Mouse (Mus musculus): ENCODE data around the gene Olfr1366. TPM values are rescaled to one million over a fixed set of nuclear protein-coding genes. Genes with fewer than 3 reads are reported as not detected.
"Not testable (repeated sequence)": the region's sequence is repeated elsewhere in the genome, so short reads cannot be mapped to it uniquely, and the experiment has no call there.

Olfr1366 gene
- 0.06 and 0.10 TPM in 2 replicates for polyA plus RNA-seq (2016; fragmentation: Nextera tagmentation; extraction: Ambion mirVana)

GRCm38 (mm10) chr13:21542708-21543107 lies at the start of gene Olfr1366:
Olfr1366 (minus strand) TSS chr13:21542808.
- Histone ChIP-seq H3K4me2 (no peak within 1 kb of the TSS), H3K27ac (ENCODE audit: poor library complexity, severe bottlenecking) (no peak within 1 kb of the TSS), H3K4me3 (no peak within 1 kb of the TSS), H3K4me1 (replicated peaks) (no peaks in the 10 kb centered on the region), H3K36me3 (no peaks in the 10 kb centered on the region), H3K27me3 (replicated peaks) (0 out of 2 replicates have a peak, but pooled peaks cover 4% of the 10 kb centered on the region), H3K9ac (no peak within 1 kb of the TSS), H3K9me3 (replicated peaks) (no peaks in the 10 kb centered on the region)
- WGBS: 55% methylated on average over 1 of the region's 1 CpGs
- no peak for ATAC-seq (ENCODE audit: insufficient number of reproducible peaks, low FRiP score)

DNA sequence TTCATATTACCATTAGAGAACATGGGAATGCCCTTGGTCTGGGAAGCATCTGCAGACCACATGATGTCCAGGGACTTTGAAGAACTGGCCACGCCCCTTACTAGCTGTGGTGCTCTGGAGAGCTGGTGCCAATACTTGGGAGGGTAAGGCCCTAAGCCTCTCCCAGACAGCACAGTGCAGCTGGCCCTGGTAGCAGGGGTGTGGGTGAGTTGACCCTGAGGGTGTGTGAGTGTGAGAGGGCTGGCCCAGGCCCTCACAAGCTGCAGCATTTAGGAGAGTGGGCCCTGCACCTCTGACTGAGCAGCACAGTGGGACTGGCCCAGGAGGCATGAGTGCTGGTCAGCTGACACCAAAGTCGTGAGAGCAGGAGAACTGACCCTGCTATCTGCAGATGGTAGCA lies 49.0 kb upstream of the Olfr1366 start:
- Histone ChIP-seq H3K4me2 (no peak overlapping the region), H3K9ac (no peak overlapping the region), H3K36me3 (no peaks in the 10 kb centered on the region), H3K4me3 (no peak overlapping the region), H3K27ac (ENCODE audit: poor library complexity, severe bottlenecking) (no peak overlapping the region), H3K27me3 (replicated peaks) (no peaks in the 10 kb centered on the region), H3K4me1 (replicated peaks) (no peaks in the 10 kb centered on the region), H3K9me3 (replicated peaks) (no peaks in the 10 kb centered on the region)
- 0 out of 2 replicates have a peak, but pooled peaks have one; percentile 9 for ATAC-seq (ENCODE audit: insufficient number of reproducible peaks, low FRiP score)
- WGBS: 49% methylated on average over 2 of the region's 2 CpGs

GRCm38 (mm10) chr13:21581659-21582058 lies 39.1 kb upstream of the Olfr1366 start, which contains the start of gene Olfr1364:
Olfr1364 (minus strand) TSS chr13:21581759.
- H3K27ac ChIP-seq (ENCODE audit: poor library complexity, severe bottlenecking): no peak within 1 kb of the TSS
- ATAC-seq (ENCODE audit: insufficient number of reproducible peaks, low FRiP score): no peak
- WGBS: 79% methylated on average over 2 of the region's 2 CpGs

DNA sequence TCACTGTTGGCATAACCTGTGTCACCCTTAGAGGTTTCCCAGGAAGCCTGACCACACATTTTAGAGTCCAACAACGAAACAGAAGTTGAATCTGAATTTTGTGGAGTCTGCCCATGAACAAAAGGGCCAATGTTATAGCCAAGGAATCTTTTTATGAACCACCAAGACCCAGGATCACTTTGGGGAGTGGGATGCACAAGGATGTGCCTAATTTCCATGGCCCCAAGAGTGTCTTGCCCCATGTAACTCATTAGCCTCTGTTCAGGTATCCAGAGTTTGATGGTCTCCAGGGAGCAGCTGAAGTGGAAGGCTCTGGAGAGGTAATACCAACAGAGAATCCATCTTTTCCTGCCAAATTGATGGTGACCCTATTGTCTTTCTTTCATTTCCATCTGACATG lies 17.2 kb upstream of the Olfr1366 start, which contains the start of gene Olfr1535:
TSS of gene Olfr1535 (minus strand) at position 101 of the 400 bp plus-strand sequence.
- Histone ChIP-seq H3K9me3 (replicated peaks) (no peaks in the 10 kb centered on the region), H3K27me3 (replicated peaks) (no peaks in the 10 kb centered on the region), H3K4me1 (replicated peaks) (no peaks in the 10 kb centered on the region), H3K9ac (no peak within 1 kb of the TSS), H3K4me3 (no peak within 1 kb of the TSS), H3K36me3 (no peaks in the 10 kb centered on the region), H3K27ac (ENCODE audit: poor library complexity, severe bottlenecking) (no peak within 1 kb of the TSS), H3K4me2 (no peak within 1 kb of the TSS)
- no peak for ATAC-seq (ENCODE audit: insufficient number of reproducible peaks, low FRiP score)
- WGBS: 43% methylated on average over 1 of the region's 1 CpGs

More at GRCm38 (mm10) chr13:21581659-21582058, 39.1 kb upstream of the Olfr1366 start, which contains the start of gene Olfr1364:
- H3K36me3 ChIP-seq: no peaks in the 10 kb centered on the region
- H3K27me3 ChIP-seq (replicated peaks): no peaks in the 10 kb centered on the region
- no peak within 1 kb of the TSS for H3K4me3 ChIP-seq
- H3K4me1 ChIP-seq (replicated peaks): no peaks in the 10 kb centered on the region
- H3K4me2 ChIP-seq: no peak within 1 kb of the TSS
- H3K9me3 ChIP-seq (replicated peaks): no peaks in the 10 kb centered on the region
- no peak within 1 kb of the TSS for H3K9ac ChIP-seq

GRCm38 (mm10) chr13:21550416-21551110 lies 8.0 kb upstream of the Olfr1366 start:
- Histone ChIP-seq H3K27ac (ENCODE audit: poor library complexity, severe bottlenecking) (no peak overlapping the region), H3K4me1 (replicated peaks) (no peaks in the 10 kb centered on the region), H3K9ac (no peak overlapping the region), H3K9me3 (replicated peaks) (no peaks in the 10 kb centered on the region), H3K4me3 (no peak overlapping the region), H3K4me2 (no peak overlapping the region), H3K36me3 (no peaks in the 10 kb centered on the region), H3K27me3 (replicated peaks) (no peaks in the 10 kb centered on the region)
- 49% methylated on average over 3 of the region's 3 CpGs for WGBS
- ATAC-seq (ENCODE audit: insufficient number of reproducible peaks, low FRiP score): no peak

DNA sequence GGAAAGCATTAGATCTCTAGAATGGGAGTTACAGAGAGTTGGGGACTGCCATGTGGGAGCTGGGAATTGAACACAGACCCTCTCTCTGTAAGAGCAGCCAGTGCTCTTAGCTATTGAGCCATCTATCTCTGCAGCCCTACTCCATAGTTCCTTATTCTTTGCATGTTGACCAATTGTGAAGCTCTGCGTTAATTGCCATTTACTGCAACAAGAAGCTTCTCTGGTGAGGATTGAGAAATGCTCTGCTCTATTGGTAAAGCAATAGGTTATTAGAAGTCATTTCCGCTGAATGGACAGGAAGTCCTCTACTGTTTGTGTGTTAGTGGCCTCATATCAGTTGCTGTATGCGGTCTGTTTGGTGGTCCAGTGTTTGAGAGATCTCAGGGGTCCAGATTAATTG lies 6.9 kb upstream of the Olfr1366 start:
- WGBS: 78% methylated on average over 3 of the region's 3 CpGs
- H3K4me1 ChIP-seq (replicated peaks): no peaks in the 10 kb centered on the region
- no peak overlapping the region for H3K27ac ChIP-seq (ENCODE audit: poor library complexity, severe bottlenecking)
- no peaks in the 10 kb centered on the region for H3K36me3 ChIP-seq
- H3K27me3 ChIP-seq (replicated peaks): no peaks in the 10 kb centered on the region
- H3K9me3 ChIP-seq (replicated peaks): no peaks in the 10 kb centered on the region
- H3K4me2 ChIP-seq: no peak overlapping the region
- H3K4me3 ChIP-seq: no peak overlapping the region
- H3K9ac ChIP-seq: no peak overlapping the region
- ATAC-seq (ENCODE audit: insufficient number of reproducible peaks, low FRiP score): no peak

DNA sequence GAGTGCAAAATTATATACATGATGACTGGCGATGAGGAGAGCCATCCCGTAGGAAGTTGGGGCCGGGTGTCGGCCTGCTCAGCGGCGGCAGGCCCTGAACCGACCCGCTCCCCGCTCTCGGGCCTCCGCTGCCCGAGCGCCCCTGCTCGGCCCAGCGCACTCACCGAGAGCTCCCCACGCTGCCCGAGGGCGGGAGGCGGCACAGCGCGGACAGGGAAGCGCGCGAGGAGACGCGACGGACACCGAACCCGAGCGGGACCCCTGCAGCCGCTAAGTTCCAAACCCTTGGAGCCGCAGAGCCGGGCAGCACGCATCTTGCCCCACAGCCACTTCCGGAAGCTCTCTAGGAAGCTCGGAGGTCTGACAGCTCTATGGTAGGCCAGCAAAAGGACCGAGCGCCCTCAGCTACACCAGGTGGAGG lies 11.8 kb downstream of the Olfr1366 start, which contains the start of gene Zkscan8:
TSS of gene Zkscan8 (minus strand) at position 340 of the 421 bp plus-strand sequence.
- Histone ChIP-seq H3K9me3 (replicated peaks) (no peaks in the 10 kb centered on the region), H3K4me2 (peak within 1 kb of the TSS; percentile 69), H3K27me3 (replicated peaks) (no peaks in the 10 kb centered on the region), H3K36me3 (peaks cover 9% of the 10 kb centered on the region), H3K4me1 (replicated peaks) (peaks cover 4% of the 10 kb centered on the region; the same call in 1 of the 2 replicates), H3K4me3 (peak within 1 kb of the TSS; percentile 84), H3K27ac (ENCODE audit: poor library complexity, severe bottlenecking) (peak within 1 kb of the TSS; percentile 88), H3K9ac (peak within 1 kb of the TSS; percentile 94)
- ATAC-seq (ENCODE audit: insufficient number of reproducible peaks, low FRiP score): peak; percentile 93
- WGBS: under 1% methylated on average over 39 of the region's 39 CpGs

GRCm38 (mm10) chr13:21530136-21530535 lies 12.5 kb downstream of the Olfr1366 start:
- no peaks in the 10 kb centered on the region for H3K9me3 ChIP-seq (replicated peaks)
- H3K4me1 ChIP-seq (replicated peaks): peaks cover 4% of the 10 kb centered on the region; the same call in 1 of the 2 replicates
- H3K36me3 ChIP-seq: peaks cover 14% of the 10 kb centered on the region
- no peaks in the 10 kb centered on the region for H3K27me3 ChIP-seq (replicated peaks)
- WGBS: 47% methylated on average over 7 of the region's 7 CpGs
- H3K9ac ChIP-seq: no peak overlapping the region
- ATAC-seq (ENCODE audit: insufficient number of reproducible peaks, low FRiP score): no peak
- H3K4me2 ChIP-seq: peak overlapping the region; percentile 57
- H3K4me3 ChIP-seq: peak overlapping the region; percentile 38
- H3K27ac ChIP-seq (ENCODE audit: poor library complexity, severe bottlenecking): no peak overlapping the region

GRCm38 (mm10) chr13:21506221-21506649 lies 36.4 kb downstream of the Olfr1366 start:
- WGBS: under 1% methylated on average over 21 of the region's 21 CpGs
- no peaks in the 10 kb centered on the region for H3K9me3 ChIP-seq (replicated peaks)
- peak; percentile 99 for ATAC-seq (ENCODE audit: insufficient number of reproducible peaks, low FRiP score)
- peak overlapping the region; percentile 69 for H3K4me2 ChIP-seq
- H3K27ac ChIP-seq (ENCODE audit: poor library complexity, severe bottlenecking): peak overlapping the region; percentile 74
- no peaks in the 10 kb centered on the region for H3K4me1 ChIP-seq (replicated peaks)
- H3K36me3 ChIP-seq: no peaks in the 10 kb centered on the region
- no peaks in the 10 kb centered on the region for H3K27me3 ChIP-seq (replicated peaks)
- H3K9ac ChIP-seq: peak overlapping the region; percentile 84
- H3K4me3 ChIP-seq: peak overlapping the region; percentile 76

DNA sequence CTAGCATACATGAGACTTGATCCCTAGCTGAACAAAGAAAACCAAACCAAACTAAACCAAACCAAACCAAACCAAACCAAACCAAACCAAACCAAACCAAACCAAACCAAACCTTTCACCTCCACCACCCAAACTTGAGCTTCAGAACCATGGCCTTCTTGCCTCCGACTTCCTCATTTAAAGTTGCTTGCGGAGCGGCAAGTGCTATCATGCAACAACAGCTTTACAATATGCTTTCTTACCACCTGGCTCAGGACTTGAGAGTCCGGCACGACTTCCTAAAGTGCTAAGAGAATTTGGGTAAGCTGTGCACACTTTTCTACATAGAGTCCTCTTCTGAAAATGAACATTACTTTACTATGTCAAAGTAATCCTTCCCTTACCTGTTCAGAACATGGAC lies 40.3 kb downstream of the Olfr1366 start:
- H3K4me3 ChIP-seq: no peak overlapping the region
- no peaks in the 10 kb centered on the region for H3K27me3 ChIP-seq (replicated peaks)
- no peak overlapping the region for H3K9ac ChIP-seq
- H3K36me3 ChIP-seq: no peaks in the 10 kb centered on the region
- no peaks in the 10 kb centered on the region for H3K9me3 ChIP-seq (replicated peaks)
- no peak overlapping the region for H3K4me2 ChIP-seq
- H3K27ac ChIP-seq (ENCODE audit: poor library complexity, severe bottlenecking): no peak overlapping the region
- WGBS: 76% methylated on average over 5 of the region's 5 CpGs
- no peaks in the 10 kb centered on the region for H3K4me1 ChIP-seq (replicated peaks)
- ATAC-seq (ENCODE audit: insufficient number of reproducible peaks, low FRiP score): no peak

DNA sequence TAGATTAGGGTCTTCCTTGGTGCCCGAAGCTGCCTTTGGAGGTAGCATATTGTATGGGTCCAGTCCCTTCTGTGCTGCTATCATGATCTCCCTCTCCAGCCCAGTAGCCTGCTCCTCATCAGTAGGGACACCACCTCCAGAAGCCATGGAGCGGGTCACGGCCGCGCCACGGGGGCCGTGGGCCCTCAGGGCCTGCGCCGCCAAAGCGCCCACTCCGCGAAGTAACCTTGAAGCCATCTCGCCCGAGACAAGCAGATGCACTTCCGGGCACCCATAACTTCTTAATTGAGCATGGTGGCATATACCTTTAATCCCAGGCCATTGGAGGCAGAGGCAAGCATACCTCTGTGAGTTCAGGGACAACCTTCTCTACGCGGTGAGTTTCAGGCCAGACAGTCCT lies 41.4 kb downstream of the Olfr1366 start, which contains the start of gene Gm11273:
TSS of gene Gm11273 (minus strand) at position 237 of the 400 bp plus-strand sequence.
- not testable (repeated sequence) for H3K4me3 ChIP-seq; H3K4me1 ChIP-seq (replicated peaks); H3K27me3 ChIP-seq (replicated peaks); H3K4me2 ChIP-seq; H3K9me3 ChIP-seq (replicated peaks); H3K9ac ChIP-seq; H3K27ac ChIP-seq (ENCODE audit: poor library complexity, severe bottlenecking); H3K36me3 ChIP-seq; ATAC-seq (ENCODE audit: insufficient number of reproducible peaks, low FRiP score)
- 88% methylated on average over 17 of the region's 17 CpGs for WGBS

Data from heart, embryonic 12.5 days (tissue).